Mouse (Mus musculus) kidney, adult 2 months (tissue): ENCODE measurements around the gene Pcsk2.

Source experiments
- CTCF ChIP-seq: fragments of 200-500 bp; conservative IDR thresholded peaks from 2 replicates; pipeline ENCODE4 v1.5.1; 2011; ENCODE audit warnings: low read depth, mild to moderate bottlenecking, control low read depth, low read length, moderate library complexity, mixed read lengths; ENCODE audit not compliant: insufficient read depth, insufficient read length
- POLR2A ChIP-seq: fragments of 200-500 bp; IDR thresholded peaks from one replicate; pipeline ENCODE4 v1.6.1; 2011; ENCODE audit warnings: low read depth, low read length, control low read depth

DNA sequence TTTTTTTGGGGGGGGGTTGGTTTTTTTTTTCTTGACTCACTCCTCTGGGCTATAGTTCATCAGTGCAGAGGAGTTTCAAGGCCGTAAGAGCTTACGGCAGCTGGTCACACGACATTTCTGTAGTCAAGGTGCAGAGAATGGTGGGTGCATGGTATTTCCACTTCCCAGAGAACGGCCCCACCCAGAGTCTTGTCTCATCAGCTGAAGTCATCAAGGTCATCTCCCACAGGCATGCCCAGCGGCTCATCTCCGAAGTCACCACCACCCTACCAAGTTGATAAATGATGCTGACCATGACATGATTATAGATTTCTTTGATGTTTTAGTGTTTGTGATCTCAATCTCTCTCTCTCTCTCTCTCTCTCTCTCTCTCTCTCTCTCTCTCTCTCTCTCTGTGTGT lies 20.0 kb downstream of the Pcsk2 start:
- TF ChIP-seq CTCF (no peak), POLR2A (no peak)
